Mouse (Mus musculus) heart, postnatal 0 days (tissue): ENCODE data around the gene Bbs9. TPM values are rescaled to one million over a fixed set of nuclear protein-coding genes. Genes with fewer than 3 reads are reported as not detected.
"Not testable (repeated sequence)": the region's sequence is repeated elsewhere in the genome, so short reads cannot be mapped to it uniquely, and the experiment has no call there.

Source experiments
- ATAC-seq: fragments of 200-750 bp; cut with Nextera tagmentation; 2 replicates; pipeline ENCODE4 v1.8.0; 2017; ENCODE audit warnings: low read depth, moderate number of reproducible peaks, moderate library complexity; ENCODE audit not compliant: insufficient read depth
- DNase-seq: peaks from one replicate; pipeline ENCODE4 v3.0.0-alpha.2; 2016; ENCODE audit warnings: low spot score
- H3K27ac ChIP-seq: fragments of 300-500 bp; sonication (generic); 2 replicates; pipeline ENCODE4 v1.5.1; 2014; ENCODE audit warnings: low read depth, mild to moderate bottlenecking
- H3K27me3 ChIP-seq: fragments of 300-500 bp; sonication (generic); 2 replicates; pipeline ENCODE4 v1.6.1; 2014; ENCODE audit warnings: low read length, mixed read lengths; ENCODE audit not compliant: control insufficient read depth, insufficient read depth
- H3K36me3 ChIP-seq: fragments of 300-500 bp; sonication (generic); replicated peaks from 2 replicates; pipeline ENCODE4 v1.6.1; 2014; ENCODE audit warnings: low read length, mixed read lengths; ENCODE audit not compliant: control insufficient read depth, insufficient read depth
- H3K4me1 ChIP-seq: fragments of 300-500 bp; sonication (generic); 2 replicates; pipeline ENCODE4 v1.6.1; 2014; ENCODE audit warnings: antibody characterized with exemption; ENCODE audit not compliant: control insufficient read depth, insufficient read depth
- H3K4me2 ChIP-seq: fragments of 300-500 bp; sonication (generic); 2 replicates; pipeline ENCODE4 v1.6.1; 2014; ENCODE audit warnings: low read depth, mild to moderate bottlenecking, low read length, moderate library complexity
- H3K4me3 ChIP-seq: fragments of 300-500 bp; sonication (generic); 2 replicates; pipeline ENCODE4 v1.5.1; 2014; ENCODE audit warnings: low read depth, low read length
- H3K9ac ChIP-seq: fragments of 300-500 bp; sonication (generic); replicated peaks from 2 replicates; pipeline ENCODE4 v1.6.1; 2014; ENCODE audit warnings: low read depth, low read length, mixed read lengths
- H3K9me3 ChIP-seq: fragments of 300-500 bp; sonication (generic); replicated peaks from 2 replicates; pipeline ENCODE4 v1.6.1; 2016; ENCODE audit warnings: low read length; ENCODE audit not compliant: control insufficient read depth
- CTCF ChIP-seq: IDR thresholded peaks from 2 replicates; pipeline ENCODE4 v1.5.1; 2016; ENCODE audit warnings: antibody characterized with exemption, control low read depth, low read depth
- EP300 ChIP-seq: IDR thresholded peaks from 2 replicates; pipeline ENCODE4 v1.6.1; 2016; ENCODE audit warnings: antibody characterized with exemption, low read depth
- WGBS: fragments of 180-500 bp; shearing (Covaris S2); extraction: QIAGEN DNeasy Blood & Tissue Kit; methylation state at CpG from one replicate; pipeline ENCODE4 v1.1.7; 2014; 5-methylcytosine and 5-hydroxymethylcytosine counted together
- polyA plus RNA-seq: library from polyadenylated mRNA; unstranded; fragments of >200 nt; fragmentation: Nextera tagmentation; extraction: Ambion mirVana; gene quantifications from 2 replicates; pipeline ENCODE4 v1.2.1, GENCODE M21; 2015
- total RNA-seq: library from RNA; depleted of rRNA; stranded (reverse); fragments of >200 nt; gene quantifications from 2 replicates; pipeline ENCODE4 v1.2.3, GENCODE M21; 2014; ENCODE audit warnings: low replicate concordance

Bbs9 gene
- total and polyA plus RNA-seq, 2 experiments from 2014 or later = 5.2 to 18.9 TPM

GRCm38 (mm10) chr9:22837702-22838210, 362.2 kb downstream of the Bbs9 start:
- no peak for TF ChIP-seq EP300
- no peak for TF ChIP-seq CTCF
- H3K4me3 ChIP-seq = no peak overlapping the region
- H3K9me3 ChIP-seq = no peaks in the 10 kb centered on the region
- no peaks in the 10 kb centered on the region for H3K36me3 ChIP-seq
- WGBS = 34% methylated on average over 4 of the region's 4 CpGs
- H3K9ac ChIP-seq = no peak overlapping the region
- no peak overlapping the region for H3K27ac ChIP-seq
- no peak overlapping the region for H3K4me2 ChIP-seq
- DNase-seq = no peak
- no peaks in the 10 kb centered on the region for H3K27me3 ChIP-seq
- no peaks in the 10 kb centered on the region for H3K4me1 ChIP-seq
- ATAC-seq = no peak

GRCm38 (mm10) chr9:22846048-22846447, 370.5 kb downstream of the Bbs9 start:
- no peak overlapping the region for H3K4me3 ChIP-seq
- no peaks in the 10 kb centered on the region for H3K27me3 ChIP-seq
- H3K4me1 ChIP-seq = no peaks in the 10 kb centered on the region
- TF ChIP-seq CTCF (no peak), EP300 (no peak)
- no peak for DNase-seq
- ATAC-seq = no peak
- H3K4me2 ChIP-seq = no peak overlapping the region
- no peaks in the 10 kb centered on the region for H3K36me3 ChIP-seq
- WGBS = 85% methylated on average over 2 of the region's 2 CpGs
- no peak overlapping the region for H3K27ac ChIP-seq
- H3K9me3 ChIP-seq = no peaks in the 10 kb centered on the region
- no peak overlapping the region for H3K9ac ChIP-seq

GRCm38 (mm10) chr9:22846783-22847182, 371.3 kb downstream of the Bbs9 start:
- Histone ChIP-seq H3K4me3 (no peak overlapping the region), H3K4me2 (no peak overlapping the region), H3K4me1 (no peaks in the 10 kb centered on the region), H3K36me3 (no peaks in the 10 kb centered on the region), H3K9me3 (no peaks in the 10 kb centered on the region), H3K9ac (no peak overlapping the region), H3K27me3 (no peaks in the 10 kb centered on the region), H3K27ac (no peak overlapping the region)
- TF ChIP-seq EP300 (no peak), CTCF (no peak)
- ATAC-seq (no peak), DNase-seq (no peak)
- 73% methylated on average over 1 of the region's 1 CpGs for WGBS

- H3K4me1 ChIP-seq = no peaks in the 10 kb centered on the region
- no peak for DNase-seq
- H3K9ac ChIP-seq = no peak overlapping the region
- H3K9me3 ChIP-seq = no peaks in the 10 kb centered on the region; the same call in 1 of the 2 replicates
- H3K27me3 ChIP-seq = no peaks in the 10 kb centered on the region
- no peak overlapping the region for H3K4me2 ChIP-seq
- H3K4me3 ChIP-seq = no peak overlapping the region
- ATAC-seq = no peak
- H3K27ac ChIP-seq = no peak overlapping the region
- WGBS = 92% methylated on average over 3 of the region's 3 CpGs
- no peaks in the 10 kb centered on the region for H3K36me3 ChIP-seq
- TF ChIP-seq EP300 (no peak), CTCF (no peak)
Measured at GRCm38 (mm10) chr9:22848800-22849199, 373.3 kb downstream of the Bbs9 start.

GRCm38 (mm10) chr9:22849212-22849611, 373.7 kb downstream of the Bbs9 start:
- H3K27me3 ChIP-seq = no peaks in the 10 kb centered on the region
- H3K4me1 ChIP-seq = no peaks in the 10 kb centered on the region
- ATAC-seq (no peak), DNase-seq (no peak)
- no peak for TF ChIP-seq CTCF
- TF ChIP-seq EP300 = no peak
- no peak overlapping the region for H3K9ac ChIP-seq
- H3K9me3 ChIP-seq = no peaks in the 10 kb centered on the region; the same call in 1 of the 2 replicates
- 67% methylated on average over 4 of the region's 4 CpGs for WGBS
- no peak overlapping the region for H3K27ac ChIP-seq
- H3K36me3 ChIP-seq = no peaks in the 10 kb centered on the region
- H3K4me3 ChIP-seq = no peak overlapping the region
- no peak overlapping the region for H3K4me2 ChIP-seq

- 88% methylated on average over 6 of the region's 6 CpGs for WGBS
- ATAC-seq, H3K9ac ChIP-seq: not testable (repeated sequence)
Measured at GRCm38 (mm10) chr9:22869147-22869546, 393.6 kb downstream of the Bbs9 start.

More at GRCm38 (mm10) chr9:22869147-22869546, 393.6 kb downstream of the Bbs9 start:
- not testable (repeated sequence) for H3K4me2 ChIP-seq, H3K4me1 ChIP-seq, H3K27me3 ChIP-seq, H3K4me3 ChIP-seq, H3K36me3 ChIP-seq, H3K27ac ChIP-seq, H3K9me3 ChIP-seq, DNase-seq
